Comparison of ENCODE assay signal across 8 mouse cellular contexts in the genomic region with DNA sequence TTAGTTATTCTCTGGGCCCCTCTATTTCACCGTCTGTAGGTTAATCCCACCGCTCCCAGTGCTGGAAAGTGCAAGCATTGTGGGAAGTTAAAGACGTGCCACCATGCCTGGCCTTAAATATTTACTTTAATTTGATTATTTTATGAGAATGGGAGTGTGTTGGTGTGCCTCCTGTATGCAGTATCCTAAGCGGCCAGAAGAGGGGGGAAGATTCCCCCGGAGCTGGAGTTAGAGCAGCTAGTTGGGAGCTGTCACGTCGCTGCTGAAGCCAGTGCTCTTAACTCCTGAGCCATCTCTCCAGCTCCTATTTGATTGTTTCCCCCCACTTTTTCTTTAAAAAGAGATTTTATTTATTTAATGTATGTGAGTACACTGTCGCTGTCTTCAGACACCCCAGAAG. TPM values are rescaled to one million over a fixed set of nuclear protein-coding genes. Genes with fewer than 3 reads are reported as not detected.
DNase-seq lines count a peak whose midpoint lies in the region; ATAC-seq and TF ChIP-seq lines count a peak whose summit lies in the region.
"Not testable (repeated sequence)": the region's sequence is repeated elsewhere in the genome, so short reads cannot be mapped to it uniquely, and the experiment has no call there.

No protein-coding gene starts in this region.

- DNase-seq in 3T3-L1 (ENCODE audit: low read depth, low spot score) (peak; percentile 54), R1 (ENCODE audit: low read depth, low spot score) (peak; percentile 23)
- DNase-seq in embryo, embryonic 11 days, result peak; percentile 10
- peak; percentile 16 to 31 for DNase-seq in heart, postnatal 10 days
- DNase-seq in kidney, postnatal 14 days, result peak; percentile 12
- DNase-seq in lung, adult 2 months, result not testable (repeated sequence)
- peak; percentile 41 for DNase-seq in stomach, postnatal 0 days (ENCODE audit: low spot score)

- peak; percentile 23; the same call in 1 of the 2 replicates for TF ChIP-seq CTCF in lung, adult 2 months (IDR thresholded peaks at IDR 0.05; ENCODE audit: insufficient read depth, low read length)
- TF ChIP-seq CTCF in stomach, postnatal 0 days (IDR thresholded peaks at IDR 0.05; ENCODE audit: low read depth), result peak; percentile 60

- not testable (repeated sequence) for H3K9me3 ChIP-seq in stomach, postnatal 0 days (ENCODE audit: control insufficient read depth, low read length)

- H3K4me3 ChIP-seq in lung, adult 2 months (replicated peaks; ENCODE audit: extremely low read depth, low read depth, low read length); stomach, postnatal 0 days (ENCODE audit: low read depth, low read length): not testable (repeated sequence)

- 0 out of 2 replicates have a peak, but pooled peaks have one; percentile 30 for ATAC-seq in neutrophil, adult 5-6 weeks (ENCODE audit: extremely low read depth, insufficient number of reproducible peaks, low FRiP score, poor library complexity, severe bottlenecking)
- ATAC-seq in stomach, postnatal 0 days (ENCODE audit: low FRiP score, low TSS enrichment), result not testable (repeated sequence)

- H3K27ac ChIP-seq in stomach, postnatal 0 days (replicated peaks), result not testable (repeated sequence)

- not testable (repeated sequence) for TF ChIP-seq POLR2A in lung, adult 2 months (IDR thresholded peaks at IDR 0.05; ENCODE audit: borderline replicate concordance, extremely low read depth, low read depth, low read length)

- WGBS in lung, adult 2 months, result 54% methylated on average over 8 of the region's 8 CpGs
- 41% methylated on average over 8 of the region's 8 CpGs for WGBS in stomach, postnatal 0 days

- not testable (repeated sequence) for TF ChIP-seq EP300 in stomach, postnatal 0 days (optimal IDR thresholded peaks at IDR 0.05)

- intact Hi-C loops in heart, postnatal 10 days (cut with DNase I), result not testable (repeated sequence)

- not testable (repeated sequence) for H3K36me3 ChIP-seq in stomach, postnatal 0 days (ENCODE audit: control insufficient read depth, insufficient read depth, low read length)

- not testable (repeated sequence) for H3K9ac ChIP-seq in stomach, postnatal 0 days (ENCODE audit: low read length)

- not testable (repeated sequence) for H3K4me1 ChIP-seq in lung, adult 2 months (ENCODE audit: control insufficient read depth, insufficient read depth, low read length); stomach, postnatal 0 days (replicated peaks; ENCODE audit: control insufficient read depth, insufficient read depth)

- not testable (repeated sequence) for H3K4me2 ChIP-seq in stomach, postnatal 0 days (replicated peaks; ENCODE audit: low read depth)

- not testable (repeated sequence) for H3K27me3 ChIP-seq in stomach, postnatal 0 days (ENCODE audit: control insufficient read depth, insufficient read depth, low read length)

RNA-seq across cellular contexts. Expression of a gene that starts 7.1 kb away (rescaled TPM):
- under 1 TPM; 0.79 to 0.94 TPM for total RNA-seq in heart, postnatal 10 days (2021)
- polyA plus RNA-seq in lung, adult 2 months (2012; rRNA removed), result 0.84 and 1.0 TPM in 2 replicates
- 2.2 and 2.6 TPM in 2 replicates for total RNA-seq in neutrophil, adult 5-6 weeks (2017)
- polyA plus RNA-seq in stomach, postnatal 0 days (2015; fragmentation: Nextera tagmentation; extraction: Ambion mirVana), result 0.42 and 0.92 TPM in 2 replicates

RNA-seq across cellular contexts. Expression of a gene that starts 25.5 kb away (rescaled TPM):
- 10 to 100 TPM; 27.7 to 30.2 TPM for total RNA-seq in heart, postnatal 10 days (2021)
- polyA plus RNA-seq in lung, adult 2 months (2012; rRNA removed), result 19.0 and 32.4 TPM in 2 replicates
- total RNA-seq in neutrophil, adult 5-6 weeks (2017), result 261 and 293 TPM in 2 replicates
- 20.0 and 20.9 TPM in 2 replicates for polyA plus RNA-seq in stomach, postnatal 0 days (2015; fragmentation: Nextera tagmentation; extraction: Ambion mirVana)

RNA-seq across cellular contexts. Expression of a gene that starts 26.1 kb away (rescaled TPM):
- total RNA-seq in heart, postnatal 10 days (2021), result 10 to 100 TPM; 34.0 to 38.8 TPM
- polyA plus RNA-seq in lung, adult 2 months (2012; rRNA removed), result 31.0 and 43.3 TPM in 2 replicates
- 200 and 206 TPM in 2 replicates for total RNA-seq in neutrophil, adult 5-6 weeks (2017)
- 21.2 and 22.0 TPM in 2 replicates for polyA plus RNA-seq in stomach, postnatal 0 days (2015; fragmentation: Nextera tagmentation; extraction: Ambion mirVana)

RNA-seq across cellular contexts. Expression of a gene that starts 52.7 kb away (rescaled TPM):
- 10 to 100 TPM; 17.4 to 19.0 TPM for total RNA-seq in heart, postnatal 10 days (2021)
- polyA plus RNA-seq in lung, adult 2 months (2012; rRNA removed), result 28.8 and 31.8 TPM in 2 replicates
- 30.7 and 40.0 TPM in 2 replicates for total RNA-seq in neutrophil, adult 5-6 weeks (2017)
- 17.3 and 18.2 TPM in 2 replicates for polyA plus RNA-seq in stomach, postnatal 0 days (2015; fragmentation: Nextera tagmentation; extraction: Ambion mirVana)
